Mouse (Mus musculus): ENCODE results near the gene Eef1a2.
A peak's percentile ranks its signal among the peaks of the same experiment; 100 is the strongest.

Gene Eef1a2

GRCm38 (mm10) chr2:181134591-181135445 lies 22.0 kb downstream of the Eef1a2 start, which contains the start of gene Kcnq2:
Gene Kcnq2 (minus strand): TSS chr2:181135300.
- peak; percentile 71 for DNase-seq (ENCODE audit: low read depth, low spot score)

GRCm38 (mm10) chr2:181133837-181134590 lies 22.8 kb downstream of the Eef1a2 start:
- DNase-seq (ENCODE audit: low read depth, low spot score) = peak; percentile 62

- DNase-seq (ENCODE audit: low read depth, low spot score) = peak; percentile 86
Measured at GRCm38 (mm10) chr2:181130245-181130644, 26.6 kb downstream of the Eef1a2 start.

GRCm38 (mm10) chr2:181128963-181129362 lies 27.9 kb downstream of the Eef1a2 start:
- peak; percentile 70 for DNase-seq (ENCODE audit: low read depth, low spot score)

- no peak for DNase-seq (ENCODE audit: low read depth, low spot score)
Measured at GRCm38 (mm10) chr2:181127786-181128185, 29.0 kb downstream of the Eef1a2 start.

- DNase-seq (ENCODE audit: low read depth, low spot score) = peak; percentile 66
Measured at GRCm38 (mm10) chr2:181125726-181126455, 30.9 kb downstream of the Eef1a2 start.

- DNase-seq (ENCODE audit: low read depth, low spot score) = no peak
Measured at GRCm38 (mm10) chr2:181122642-181123041, 34.2 kb downstream of the Eef1a2 start.

- DNase-seq (ENCODE audit: low read depth, low spot score) = peak; percentile 71
Measured at GRCm38 (mm10) chr2:181120922-181121449, 35.8 kb downstream of the Eef1a2 start.

- DNase-seq (ENCODE audit: low read depth, low spot score) = peak; percentile 96
Measured at GRCm38 (mm10) chr2:181119952-181120351, 36.9 kb downstream of the Eef1a2 start.

GRCm38 (mm10) chr2:181116436-181116835 lies 40.4 kb downstream of the Eef1a2 start:
- DNase-seq (ENCODE audit: low read depth, low spot score) = peak; percentile 44

GRCm38 (mm10) chr2:181115367-181115766 lies 41.4 kb downstream of the Eef1a2 start:
- DNase-seq (ENCODE audit: low read depth, low spot score) = no peak

- DNase-seq (ENCODE audit: low read depth, low spot score) = peak; percentile 79
Measured at GRCm38 (mm10) chr2:181113762-181114361, 43.0 kb downstream of the Eef1a2 start.

GRCm38 (mm10) chr2:181111665-181112064 lies 45.1 kb downstream of the Eef1a2 start:
- no peak for DNase-seq (ENCODE audit: low read depth, low spot score)

- peak; percentile 69 for DNase-seq (ENCODE audit: low read depth, low spot score)
Measured at GRCm38 (mm10) chr2:181104111-181104510, 52.7 kb downstream of the Eef1a2 start.

GRCm38 (mm10) chr2:181102161-181102560 lies 54.7 kb downstream of the Eef1a2 start:
- no peak for DNase-seq (ENCODE audit: low read depth, low spot score)

- DNase-seq (ENCODE audit: low read depth, low spot score) = no peak
Measured at GRCm38 (mm10) chr2:181101626-181102025, 55.2 kb downstream of the Eef1a2 start.

GRCm38 (mm10) chr2:181100087-181100486 lies 56.7 kb downstream of the Eef1a2 start:
- peak; percentile 69 for DNase-seq (ENCODE audit: low read depth, low spot score)
